Mouse (Mus musculus): ENCODE data around the gene Tpm4.

GRCm38 (mm10) chr8:72146556-72146955 lies 11.8 kb downstream of the Tpm4 start:
- TF ChIP-seq CTCF (IDR thresholded peaks at IDR 0.05; ENCODE audit: control insufficient read depth, insufficient read depth, insufficient read length) (no peak), CEBPB (IDR thresholded peaks at IDR 0.05; ENCODE audit: low read depth) (no peak), MYOG (IDR thresholded peaks at IDR 0.05; ENCODE audit: control insufficient read depth, extremely low read depth, insufficient read length) (no peak), USF1 (IDR thresholded peaks at IDR 0.05; ENCODE audit: low read depth) (no peak), FOSL1 (IDR thresholded peaks at IDR 0.05; ENCODE audit: insufficient read depth, low read length, poor library complexity, severe bottlenecking) (no peak), MAX (IDR thresholded peaks at IDR 0.05) (no peak)

Data from C2C12 (cell line).